Comparison of ENCODE assay signal across 9 mouse cellular contexts in genomic region chr15:95906017-95906749, GRCm38 (mm10).
DNase-seq lines count a peak whose midpoint lies in the region; ATAC-seq and TF ChIP-seq lines count a peak whose summit lies in the region.
"Had no signal": no experiment of that assay in that cellular context is flagged by ENCODE, and none has a peak within 500 bp of the region (broad histone marks: within the 10 kb centered on the region; RNA-seq: fewer than 3 reads in every experiment).

No protein-coding gene starts in this region.

- H3K79me2 ChIP-seq in macrophage (ENCODE audit: inconsistent target) = peaks cover 8% of the 10 kb centered on the region; the same call in 1 of the 2 replicates

- no peaks in the 10 kb centered on the region for H3K36me3 ChIP-seq in kidney, embryonic 15.5 days
- no peaks in the 10 kb centered on the region for H3K36me3 ChIP-seq in macrophage (ENCODE audit: inconsistent target)
- no peaks in the 10 kb centered on the region for H3K36me3 ChIP-seq in forebrain, embryonic 13.5 days (ENCODE audit: poor library complexity, severe bottlenecking)
- no peaks in the 10 kb centered on the region for H3K36me3 ChIP-seq in midbrain, embryonic 11.5 days (ENCODE audit: control insufficient read depth, insufficient read depth, low read length)
- H3K36me3 ChIP-seq: hindbrain, embryonic 15.5 days had no signal

- no peaks in the 10 kb centered on the region for H3K9me3 ChIP-seq in kidney, embryonic 15.5 days (replicated peaks)
- no peaks in the 10 kb centered on the region for H3K9me3 ChIP-seq in forebrain, embryonic 13.5 days (replicated peaks)
- H3K9me3 ChIP-seq in midbrain, embryonic 11.5 days (ENCODE audit: control insufficient read depth, low read length) = no peaks in the 10 kb centered on the region
- H3K9me3 ChIP-seq: hindbrain, embryonic 15.5 days had no signal

- 0 out of 2 replicates have a peak overlapping the region, but pooled peaks have one; percentile 11 for H3K4me2 ChIP-seq in kidney, embryonic 15.5 days
- no peak overlapping the region for H3K4me2 ChIP-seq in forebrain, embryonic 13.5 days
- H3K4me2 ChIP-seq in midbrain, embryonic 11.5 days = no peak overlapping the region
- H3K4me2 ChIP-seq: hindbrain, embryonic 15.5 days had no signal

- 35% methylated on average over 7 of the region's 7 CpGs for WGBS in kidney, embryonic 15.5 days
- WGBS in macrophage (ENCODE audit: missing documents) = 20% methylated on average over 7 of the region's 7 CpGs
- 83% methylated on average over 7 of the region's 7 CpGs for whole genome bisulfite sequencing in forebrain, embryonic 13.5 days
- WGBS in midbrain, embryonic 11.5 days = 91% methylated on average over 7 of the region's 7 CpGs

- TF ChIP-seq CTCF in gastrocnemius, adult 2 months (IDR thresholded peaks at IDR 0.05) = no peak

- H3K4me1 ChIP-seq in kidney, embryonic 15.5 days = peaks cover 42% of the 10 kb centered on the region
- H3K4me1 ChIP-seq in forebrain, embryonic 13.5 days = peaks cover 22% of the 10 kb centered on the region
- no peaks in the 10 kb centered on the region for H3K4me1 ChIP-seq in midbrain, embryonic 11.5 days (ENCODE audit: control insufficient read depth, insufficient read depth, low read length)

- H3K9ac ChIP-seq in kidney, embryonic 15.5 days = no peak overlapping the region
- no peak overlapping the region for H3K9ac ChIP-seq in forebrain, embryonic 13.5 days
- H3K9ac ChIP-seq in midbrain, embryonic 11.5 days (ENCODE audit: low read length) = no peak overlapping the region
- H3K9ac ChIP-seq: hindbrain, embryonic 15.5 days had no signal

- H3K27me3 ChIP-seq in kidney, embryonic 15.5 days = no peaks in the 10 kb centered on the region
- no peaks in the 10 kb centered on the region for H3K27me3 ChIP-seq in forebrain, embryonic 13.5 days
- H3K27me3 ChIP-seq in midbrain, embryonic 11.5 days (ENCODE audit: control insufficient read depth, insufficient read depth, low read length) = no peaks in the 10 kb centered on the region
- H3K27me3 ChIP-seq: hindbrain, embryonic 15.5 days had no signal

- H3K27ac ChIP-seq in gastrocnemius, adult 2 months = peak overlapping the region; percentile 62
- peak overlapping the region; percentile 80 for H3K27ac ChIP-seq in kidney, embryonic 15.5 days
- peak overlapping the region; percentile 29; the same call in 1 of the 2 replicates for H3K27ac ChIP-seq in macrophage
- H3K27ac ChIP-seq in forebrain, embryonic 13.5 days = no peak overlapping the region
- no peak overlapping the region for H3K27ac ChIP-seq in midbrain, embryonic 11.5 days (ENCODE audit: low read depth, low read length)
- H3K27ac ChIP-seq: hindbrain, embryonic 15.5 days had no signal

- DNase-seq in left cerebral cortex, postnatal 4 days = peak; percentile 13
- no peak for DNase-seq in left cerebral cortex, postnatal 36 days (ENCODE audit: low spot score in 2 of 2)
- DNase-seq in gastrocnemius, adult 2 months = peak; percentile 63
- DNase-seq in midbrain, embryonic 11.5 days (ENCODE audit: low spot score, missing footprints) = no peak
- DNase-seq in thymus, postnatal 25 days = no peak

- no peak overlapping the region; the same call in 1 of the 2 replicates for H3K4me3 ChIP-seq in gastrocnemius, adult 2 months
- no peak overlapping the region for H3K4me3 ChIP-seq in kidney, embryonic 15.5 days (replicated peaks)
- no peak overlapping the region for H3K4me3 ChIP-seq in macrophage (ENCODE audit: inconsistent target)
- H3K4me3 ChIP-seq in forebrain, embryonic 13.5 days = no peak overlapping the region
- no peak overlapping the region for H3K4me3 ChIP-seq in midbrain, embryonic 11.5 days (ENCODE audit: low read depth, low read length)
- H3K4me3 ChIP-seq: hindbrain, embryonic 15.5 days had no signal

- intact Hi-C loops in left cerebral cortex, postnatal 4 days (cut with DNase I) = no loop called here
- intact Hi-C loops in left cerebral cortex, postnatal 36 days (cut with DNase I) = no loop called here
- intact Hi-C loops in gastrocnemius, adult 2 months (cut with DNase I) = no loop called here

- ATAC-seq in kidney, embryonic 15.5 days (replicated peaks; ENCODE audit: low FRiP score) = peak; percentile 75
- no peak for ATAC-seq in forebrain, embryonic 13.5 days
- ATAC-seq in midbrain, embryonic 11.5 days (ENCODE audit: low FRiP score) = no peak

Comparison
In these comparisons a context has a peak if more than half of its experiments do, and no peak if none do; other contexts are left out.
1. DNase-seq: peak in left cerebral cortex, postnatal 4 days (single experiment) and gastrocnemius, adult 2 months (single experiment); none in left cerebral cortex, postnatal 36 days (0 of 2), midbrain, embryonic 11.5 days (single experiment) and thymus, postnatal 25 days (single experiment).
2. H3K27ac ChIP-seq: peak in gastrocnemius, adult 2 months (single experiment), kidney, embryonic 15.5 days (single experiment) and macrophage (single experiment); none in forebrain, embryonic 13.5 days (single experiment) and midbrain, embryonic 11.5 days (single experiment).